Mouse (Mus musculus): ENCODE results near the gene Gm49486.

The Gm49486 gene

DNA sequence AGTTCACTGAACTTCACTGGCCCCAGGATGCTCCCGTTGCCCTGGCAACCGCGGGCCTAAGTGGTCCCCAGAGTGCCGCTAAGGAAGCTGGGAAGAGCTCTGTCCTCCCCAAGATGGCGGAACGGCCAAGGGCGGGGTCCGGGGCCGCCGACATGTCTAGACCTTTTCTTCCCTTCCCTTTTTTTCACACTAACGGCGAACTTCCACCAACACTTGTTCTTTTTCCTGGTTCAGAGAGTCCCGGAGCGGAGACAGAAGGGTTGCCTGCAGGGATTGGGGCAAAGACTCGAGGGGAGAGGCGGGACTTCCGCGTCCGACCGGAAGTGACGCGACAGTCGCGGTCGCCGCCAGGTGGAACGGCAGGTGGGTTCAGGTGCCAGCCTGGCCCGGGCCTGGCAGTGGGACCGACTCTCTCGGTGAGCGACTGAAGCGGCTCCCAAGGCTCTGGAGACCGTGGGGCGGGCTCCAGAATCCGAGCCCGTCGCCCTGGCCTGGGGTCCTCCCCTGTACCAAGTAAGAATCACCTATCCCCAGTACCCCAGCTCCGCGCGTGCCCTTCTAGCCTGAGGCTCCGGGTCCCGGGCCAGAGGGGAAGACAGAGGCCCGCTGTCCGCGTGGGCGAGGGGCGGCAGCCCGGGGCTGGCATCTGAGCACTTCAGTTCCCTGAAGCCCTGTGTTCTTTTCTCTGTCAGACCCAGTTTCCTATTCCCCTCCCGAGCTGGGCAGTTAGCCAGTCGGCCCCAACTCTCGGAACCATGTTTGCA is at the start of gene Gm49486, which contains the start of gene Pick1:
Gene Gm49486 (plus strand): TSS at position 334 of the 764 bp plus-strand sequence.
Gene Pick1 (plus strand): TSS at position 116 of the 764 bp plus-strand sequence.
- peak; percentile 89 for DNase-seq (ENCODE audit: low read depth, low spot score)

DNA sequence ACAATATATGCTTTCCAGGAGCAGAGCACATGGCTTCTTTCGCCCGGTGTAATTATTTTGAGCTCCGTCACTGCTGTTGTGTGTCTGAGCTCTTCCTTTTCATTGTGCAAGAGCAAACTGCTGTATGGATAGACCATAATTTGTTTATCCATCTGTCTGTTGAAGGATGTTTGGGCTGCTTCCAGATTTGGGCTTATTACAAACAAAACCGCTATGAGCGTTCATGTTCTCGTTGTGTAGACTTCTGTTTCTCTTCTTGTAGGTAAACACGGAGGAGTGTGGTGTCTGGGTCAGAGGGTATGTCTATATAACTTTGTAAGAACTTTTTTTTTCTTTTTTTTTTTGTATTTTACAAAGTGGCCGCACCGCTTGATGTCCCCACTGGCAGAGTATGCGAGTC is 44.0 kb upstream of the Gm49486 start:
- no peak for DNase-seq (ENCODE audit: low read depth, low spot score)

DNA sequence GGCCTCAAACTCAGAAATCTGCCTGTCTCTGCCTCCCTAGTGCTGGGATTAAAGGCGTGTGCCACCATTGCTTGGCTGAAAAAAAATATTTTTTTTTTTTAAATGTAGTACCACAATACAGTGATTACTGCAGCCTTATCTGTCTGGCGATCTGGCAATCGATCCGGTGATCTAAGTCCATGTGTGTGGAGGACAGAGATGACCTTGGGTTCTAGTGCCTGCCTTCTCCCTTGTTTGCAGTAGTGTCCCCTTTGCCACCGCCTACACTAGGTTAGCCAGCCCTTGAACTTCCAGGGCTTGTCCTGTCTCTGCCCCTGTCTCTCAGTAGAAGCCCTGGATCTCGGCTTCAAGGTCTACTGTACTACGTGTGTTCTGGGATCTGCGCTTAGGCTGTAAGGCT is 41.4 kb upstream of the Gm49486 start:
- no peak for DNase-seq (ENCODE audit: low read depth, low spot score)

DNA sequence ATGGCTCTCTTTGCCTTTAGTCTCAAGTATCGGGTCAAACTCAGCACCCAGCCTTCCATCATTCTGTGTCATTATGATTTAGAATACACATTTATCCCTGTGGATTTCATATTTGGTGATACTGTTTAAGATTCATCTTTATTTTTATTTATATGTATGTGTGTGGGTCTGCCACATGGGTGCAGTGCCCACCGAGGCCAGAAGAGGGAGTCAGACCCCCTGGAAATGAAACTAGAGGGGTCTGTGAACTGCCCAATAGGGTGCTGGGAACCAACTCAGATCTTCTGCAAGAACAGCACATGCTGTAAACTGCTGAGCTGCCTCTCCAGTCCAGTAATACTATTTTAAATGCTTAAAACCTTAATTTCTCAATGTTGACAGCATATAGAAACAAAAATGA is 37.8 kb upstream of the Gm49486 start:
- DNase-seq (ENCODE audit: low read depth, low spot score): no peak

DNA sequence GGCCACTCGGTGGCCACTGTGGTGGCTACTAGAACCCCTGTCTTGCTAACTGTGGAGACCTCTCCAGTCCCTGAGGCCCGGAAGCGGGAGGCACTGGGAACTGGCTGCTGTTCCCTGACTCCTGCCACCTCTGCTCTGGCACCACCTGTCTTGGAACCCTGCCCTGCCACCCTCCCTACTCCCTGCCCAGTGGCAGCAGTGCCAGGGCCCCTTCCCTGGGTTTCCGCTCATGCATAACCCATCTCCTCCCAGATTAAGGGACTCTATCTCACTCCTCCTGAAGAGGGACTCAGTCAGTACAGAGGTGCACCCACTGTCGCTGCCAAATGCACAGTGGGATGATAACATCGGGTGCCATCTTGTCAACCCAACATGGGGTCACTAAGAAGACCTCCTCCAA is 36.7 kb upstream of the Gm49486 start:
- no peak for DNase-seq (ENCODE audit: low read depth, low spot score)

DNA sequence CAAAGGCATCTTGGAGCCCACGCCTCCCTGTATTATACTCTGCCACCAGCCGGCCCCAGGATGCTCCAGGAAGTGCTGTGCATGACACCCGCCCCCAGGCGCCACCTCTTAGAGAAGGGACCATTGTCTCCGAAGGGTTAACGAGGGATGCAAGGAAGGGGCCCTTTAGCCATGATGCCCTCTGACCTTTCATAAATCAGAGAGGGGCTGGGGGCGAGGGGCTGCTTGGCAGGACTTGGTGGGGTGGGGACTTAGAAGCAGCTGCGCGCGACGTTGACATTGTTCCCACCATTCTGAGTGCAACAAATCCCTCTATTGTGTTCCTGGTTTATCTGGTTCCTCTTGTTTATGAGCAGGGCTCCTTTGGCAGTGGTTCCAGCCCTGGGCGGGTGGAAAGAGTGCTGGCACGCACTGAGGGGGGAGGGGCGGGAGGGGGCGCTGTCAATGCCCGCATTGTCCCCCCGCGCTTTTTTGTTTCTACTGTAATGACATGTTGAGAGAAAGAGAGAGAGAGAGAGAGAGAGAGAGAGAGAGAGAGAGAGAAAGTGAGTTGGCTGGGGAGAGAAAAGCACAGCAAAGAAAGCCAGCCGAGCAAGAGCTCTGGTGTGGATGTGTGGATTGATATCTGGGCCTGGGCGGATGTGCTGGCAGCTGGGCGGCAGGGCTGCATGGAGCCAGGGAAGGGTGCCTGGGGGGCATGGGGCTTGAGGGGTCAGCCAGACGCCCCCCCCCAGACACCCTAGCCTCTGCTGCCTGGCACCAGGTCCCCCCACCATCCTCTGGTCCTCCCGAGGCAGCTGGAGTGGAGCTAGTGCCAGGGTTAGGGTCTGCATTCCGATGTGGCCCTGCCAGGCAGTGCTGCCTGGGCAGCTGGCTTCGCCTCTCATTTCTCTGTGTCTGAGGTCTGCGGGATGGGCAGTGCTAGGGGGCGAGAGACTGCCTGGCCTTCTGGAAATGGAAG is 36.0 kb upstream of the Gm49486 start:
- no peak for DNase-seq (ENCODE audit: low read depth, low spot score)

DNA sequence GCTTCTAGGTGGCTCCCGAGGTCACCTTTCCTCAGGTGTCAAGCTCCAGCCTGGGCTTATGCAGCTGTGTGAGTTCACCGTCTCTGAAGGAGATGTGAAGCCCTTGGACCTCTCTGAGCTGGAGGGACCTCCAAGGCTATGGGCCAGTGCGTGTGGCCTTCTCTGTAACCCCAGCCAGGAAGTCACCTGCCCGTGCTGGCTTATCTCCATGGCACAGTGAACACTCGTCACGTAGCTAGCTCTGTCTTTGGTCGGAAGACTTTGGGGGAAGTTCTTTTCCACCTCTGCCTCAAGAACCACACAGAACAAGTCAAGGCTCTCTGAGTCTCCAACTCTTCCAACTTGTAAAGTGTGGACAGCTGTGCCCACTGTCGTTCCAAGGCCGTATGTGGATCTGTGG is 35.1 kb upstream of the Gm49486 start:
- no peak for DNase-seq (ENCODE audit: low read depth, low spot score)

DNA sequence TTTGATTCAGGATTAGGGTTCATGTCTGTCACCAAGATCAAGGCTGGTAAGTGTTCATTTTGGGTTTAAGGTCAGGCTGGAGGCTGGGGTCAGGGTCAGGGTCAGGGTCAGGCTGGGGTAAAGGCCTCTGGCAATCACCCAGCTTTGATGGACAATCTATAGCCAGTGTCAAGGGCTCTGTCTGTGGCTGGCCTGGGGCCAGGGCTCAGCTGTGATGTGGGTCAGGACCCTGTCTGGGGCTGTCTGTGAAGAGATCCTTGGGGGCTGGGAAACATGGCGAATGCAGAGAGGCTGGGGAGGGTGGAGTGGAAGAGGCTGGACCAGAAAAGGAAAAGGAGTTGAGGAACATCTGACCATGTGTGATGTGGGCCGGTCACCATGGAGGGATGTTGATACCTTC is 34.2 kb upstream of the Gm49486 start:
- no peak for DNase-seq (ENCODE audit: low read depth, low spot score)

DNA sequence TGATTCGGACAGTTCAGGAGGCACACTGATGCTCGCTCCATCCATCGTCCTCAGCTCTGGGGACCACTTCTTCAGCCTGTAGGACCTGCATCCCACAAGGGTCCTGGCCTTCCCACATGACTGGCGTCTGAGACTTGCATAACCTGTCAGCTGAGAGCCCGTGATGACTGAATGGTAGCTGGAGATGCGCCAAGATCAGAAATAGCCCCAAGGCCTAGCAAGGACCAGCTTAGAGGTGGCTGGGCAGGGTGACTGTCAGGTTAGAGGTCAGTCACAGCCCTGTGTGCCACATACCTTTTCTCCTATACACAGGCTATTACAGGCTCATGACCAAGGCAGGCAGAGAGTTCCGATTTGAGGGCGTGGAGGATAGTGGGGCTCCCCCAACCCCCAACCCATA is 33.7 kb upstream of the Gm49486 start:
- DNase-seq (ENCODE audit: low read depth, low spot score): no peak

DNA sequence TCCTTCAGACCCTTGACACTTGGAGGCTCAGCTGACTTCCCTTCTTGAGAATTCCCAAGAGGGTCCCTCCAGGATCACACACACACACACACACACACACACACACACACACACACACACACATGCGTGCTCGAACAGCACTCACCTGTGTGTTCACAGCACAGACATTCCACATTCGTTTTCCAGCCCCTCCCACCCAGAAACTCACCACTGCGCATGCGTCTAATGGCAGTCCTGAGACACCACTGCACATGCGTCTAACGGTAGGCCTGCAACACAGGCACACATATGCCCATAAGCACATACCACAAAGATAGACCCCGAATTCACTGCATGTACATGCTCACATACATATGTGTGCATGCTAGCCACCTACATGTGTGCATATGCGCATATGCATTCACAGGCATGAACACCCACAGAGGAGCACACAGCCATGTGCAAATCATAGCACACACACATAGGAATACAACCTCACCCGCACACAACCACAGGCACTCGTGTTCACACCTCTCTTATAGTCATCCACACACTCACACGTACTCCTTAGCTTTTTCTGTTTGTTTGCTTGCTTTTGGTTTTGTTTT is 29.7 kb upstream of the Gm49486 start:
- no peak for DNase-seq (ENCODE audit: low read depth, low spot score)

DNA sequence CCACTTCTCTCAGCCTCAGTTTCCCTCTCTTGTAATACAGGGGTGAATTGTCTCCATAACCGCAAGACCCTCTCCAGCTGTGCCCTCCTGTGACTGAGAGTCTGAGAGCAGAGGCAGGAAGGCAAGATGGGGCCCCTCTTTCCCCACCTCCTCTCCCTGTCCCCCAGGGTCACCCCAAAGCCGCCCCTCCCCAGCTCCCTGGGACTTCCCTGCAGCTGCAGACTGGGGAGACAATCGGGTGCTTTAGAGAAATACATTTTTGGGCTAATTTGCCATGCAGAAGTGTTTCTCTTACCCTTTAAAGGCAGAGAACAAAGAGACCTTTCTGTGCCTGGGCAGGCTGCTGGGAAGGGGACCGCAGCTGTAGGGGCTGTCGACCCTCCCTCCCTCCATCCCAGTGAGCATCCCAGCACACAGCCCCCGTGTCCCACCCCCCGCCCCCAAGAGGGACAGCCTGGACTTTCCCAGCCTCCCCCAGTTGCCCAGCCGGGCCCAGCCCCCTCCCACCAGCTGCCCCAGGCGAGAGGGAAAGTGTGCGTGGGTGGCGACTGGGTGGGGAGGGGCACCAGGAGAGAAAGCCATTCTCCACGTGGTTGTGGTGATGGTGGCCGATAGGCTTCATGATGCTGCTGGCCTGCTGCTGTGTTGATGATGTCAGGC is 27.6 kb upstream of the Gm49486 start:
- peak; percentile 25 for DNase-seq (ENCODE audit: low read depth, low spot score)

DNA sequence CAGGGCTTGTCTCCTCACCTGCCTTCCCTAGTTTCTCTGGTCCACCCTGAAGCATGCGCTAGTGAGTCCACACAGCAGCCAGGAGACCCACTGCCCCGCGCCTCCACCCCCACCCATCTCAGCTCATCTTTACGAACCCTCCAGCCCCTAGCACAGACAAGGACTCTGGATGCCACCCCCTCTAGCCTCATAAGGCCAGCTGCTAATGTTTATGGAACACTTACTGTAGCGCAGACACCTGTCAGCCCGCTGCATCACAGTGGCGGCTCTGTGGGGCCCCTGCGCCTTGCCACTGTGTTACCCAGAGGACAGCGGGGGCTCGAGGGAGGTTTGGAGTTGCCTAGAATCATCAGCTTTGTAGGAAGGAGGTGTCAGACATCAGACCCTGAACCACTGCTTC is 26.6 kb upstream of the Gm49486 start:
- DNase-seq (ENCODE audit: low read depth, low spot score): no peak

DNA sequence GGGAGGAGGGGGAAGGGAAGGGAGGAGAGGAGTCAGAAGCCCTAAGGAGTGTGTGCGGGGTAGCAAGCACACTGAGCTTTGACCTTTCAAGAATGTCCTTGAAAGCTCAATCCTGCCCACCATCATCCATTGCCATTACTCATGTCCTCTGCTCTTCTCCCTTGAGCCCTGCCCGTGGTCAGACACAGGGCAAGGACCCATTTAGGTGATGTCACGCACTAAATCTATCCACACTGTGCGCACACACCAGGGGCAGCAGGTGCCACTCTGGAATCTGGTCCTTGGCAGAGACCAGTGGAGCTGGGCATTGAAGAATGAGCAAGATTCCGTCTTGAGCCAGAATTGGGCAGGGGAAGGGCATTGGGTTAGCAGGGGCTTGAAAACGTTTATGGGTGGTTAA is 21.0 kb upstream of the Gm49486 start:
- DNase-seq (ENCODE audit: low read depth, low spot score): no peak

DNA sequence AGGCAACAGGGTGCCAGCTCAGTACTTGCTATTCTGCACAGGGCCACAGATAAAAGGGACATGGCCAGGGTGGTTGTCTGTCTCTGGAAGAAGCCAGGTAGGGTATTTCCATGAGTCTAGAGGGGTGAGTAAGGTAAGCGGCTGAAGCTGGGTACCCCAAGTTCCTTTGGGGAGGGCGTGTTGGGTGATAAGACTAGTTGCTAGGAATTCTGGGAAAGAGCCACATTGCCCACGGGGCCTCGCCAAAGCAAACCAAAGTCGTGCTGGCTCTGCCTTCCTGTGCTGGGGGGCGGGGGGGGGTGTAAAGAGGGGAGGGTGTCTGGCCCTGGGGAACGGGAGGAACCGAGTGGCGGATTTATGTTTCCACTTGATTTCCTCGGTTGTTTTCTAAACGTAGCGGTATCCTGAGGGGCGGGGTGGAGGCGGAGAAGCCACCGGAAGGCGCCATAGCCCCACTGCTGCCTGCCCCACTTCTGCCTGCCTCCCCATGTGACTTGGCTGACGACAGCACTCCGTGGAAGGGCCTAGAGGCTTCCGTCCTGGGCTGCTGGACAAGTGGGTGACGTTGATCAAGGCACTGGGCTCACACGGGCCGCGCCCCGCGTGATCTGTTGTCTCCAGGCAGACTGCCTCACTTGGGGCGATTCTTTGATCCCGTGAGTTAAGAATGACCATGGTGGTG is 20.3 kb upstream of the Gm49486 start:
- DNase-seq (ENCODE audit: low read depth, low spot score): peak; percentile 89

DNA sequence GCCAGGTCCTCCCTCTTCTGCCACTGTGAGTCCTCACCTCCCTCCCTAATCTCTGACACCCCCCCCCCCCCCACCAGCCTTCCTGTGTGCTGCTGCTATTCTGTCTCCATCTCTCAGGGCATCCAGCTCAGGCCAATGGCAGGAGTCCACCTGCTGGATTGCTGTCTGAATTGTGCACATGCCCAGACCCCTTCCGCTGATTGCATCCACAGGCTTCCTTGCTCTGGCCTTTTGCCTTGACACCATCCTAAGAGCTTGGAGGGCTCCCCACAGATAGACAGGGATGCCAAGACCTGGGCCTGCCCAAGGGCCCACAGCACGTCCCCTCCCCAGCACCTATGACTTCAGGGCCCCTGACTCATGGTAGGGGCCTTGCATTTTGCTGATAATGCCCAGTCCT is 18.8 kb upstream of the Gm49486 start:
- no peak for DNase-seq (ENCODE audit: low read depth, low spot score)

DNA sequence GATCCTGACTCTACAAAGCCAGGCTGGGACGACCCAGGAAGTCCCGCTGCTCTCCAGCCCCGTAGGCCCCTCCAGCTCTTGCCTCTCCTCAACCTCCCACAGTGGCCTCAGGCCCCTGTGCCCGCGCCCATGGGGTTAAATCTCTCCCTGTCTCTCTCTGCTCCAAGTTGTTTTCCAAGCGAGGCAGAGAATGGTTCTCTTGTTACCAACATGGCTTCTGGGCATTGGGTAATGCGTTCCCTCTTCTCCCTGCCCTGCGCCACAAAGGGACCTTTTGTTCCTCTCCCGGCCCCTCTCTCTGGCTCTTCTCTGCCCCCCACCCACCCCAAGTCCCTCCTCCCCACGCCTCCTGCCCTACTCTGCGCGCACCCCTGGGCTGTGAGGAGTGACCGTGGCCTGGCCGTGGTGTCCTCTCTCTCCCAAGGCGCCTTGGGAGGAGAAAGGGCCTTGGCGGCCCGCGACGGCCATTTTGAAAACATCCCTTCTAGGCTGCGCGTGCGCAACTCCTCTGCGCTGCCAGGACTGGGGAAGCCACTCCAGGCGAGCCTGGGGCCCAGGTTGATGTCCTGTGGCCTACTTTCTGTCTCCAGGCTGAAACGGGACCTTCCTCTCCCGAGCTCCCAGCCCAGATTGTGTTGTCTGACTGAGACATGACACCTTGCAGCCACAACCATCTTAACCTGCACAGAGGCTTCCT is 16.3 kb upstream of the Gm49486 start:
- DNase-seq (ENCODE audit: low read depth, low spot score): no peak

DNA sequence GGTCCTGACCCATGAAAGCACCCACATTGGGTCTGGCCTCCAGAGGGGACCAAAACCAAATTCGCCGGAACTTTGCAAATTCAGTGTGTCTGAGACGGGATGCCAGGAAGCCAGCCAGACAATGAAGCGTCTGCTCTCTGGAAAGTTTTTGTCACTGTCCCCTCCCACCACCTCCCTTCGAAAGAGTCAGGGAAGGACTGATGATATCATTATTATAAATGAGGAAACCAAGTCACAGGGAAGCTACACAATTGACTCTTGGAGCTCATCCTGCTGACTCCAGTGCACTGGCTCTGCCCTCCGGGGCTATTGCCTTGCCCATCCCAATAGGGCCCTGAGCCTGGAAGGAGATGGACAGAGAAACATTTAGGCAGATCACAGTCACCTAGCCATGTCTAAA is 15.6 kb upstream of the Gm49486 start:
- no peak for DNase-seq (ENCODE audit: low read depth, low spot score)

DNA sequence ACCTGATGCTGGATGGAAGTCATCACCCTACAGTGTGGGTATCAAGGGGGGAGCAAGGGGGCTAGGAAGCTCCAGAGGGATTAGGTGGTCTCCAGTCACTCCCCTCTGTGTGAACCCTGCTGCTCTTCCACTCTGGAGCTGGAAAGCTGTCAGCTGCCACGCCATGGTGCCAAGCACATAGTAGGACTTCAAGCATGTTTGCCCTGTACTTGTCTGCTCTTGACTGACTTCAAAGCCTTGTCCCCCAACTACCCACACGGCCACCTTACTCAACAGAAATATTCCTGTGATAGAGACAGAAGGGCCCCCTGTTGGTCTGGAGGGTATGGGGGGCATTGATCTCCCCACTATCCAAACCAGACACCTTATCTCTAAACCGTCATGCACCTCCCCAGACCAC is 13.0 kb upstream of the Gm49486 start:
- no peak for DNase-seq (ENCODE audit: low read depth, low spot score)

DNA sequence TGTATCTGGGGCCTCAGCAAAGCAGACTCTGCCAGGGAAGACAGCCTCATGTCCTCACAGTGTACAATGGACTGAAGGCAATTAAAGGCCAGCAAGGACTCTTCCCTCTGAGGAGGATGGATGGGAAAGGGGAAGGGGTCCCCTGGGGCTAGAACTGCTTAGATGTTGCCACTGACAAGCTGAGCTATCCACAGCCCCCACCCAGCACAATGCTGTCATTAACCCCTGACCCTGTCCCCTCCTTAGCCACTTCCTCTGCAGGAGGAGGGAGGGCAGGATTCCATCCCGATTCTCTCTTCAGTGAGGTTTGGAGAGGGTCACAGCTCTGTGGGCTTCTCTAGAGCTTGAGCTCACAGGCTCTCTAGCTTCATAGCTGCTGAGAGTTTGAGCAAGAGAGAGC is 9.6 kb upstream of the Gm49486 start:
- no peak for DNase-seq (ENCODE audit: low read depth, low spot score)

DNA sequence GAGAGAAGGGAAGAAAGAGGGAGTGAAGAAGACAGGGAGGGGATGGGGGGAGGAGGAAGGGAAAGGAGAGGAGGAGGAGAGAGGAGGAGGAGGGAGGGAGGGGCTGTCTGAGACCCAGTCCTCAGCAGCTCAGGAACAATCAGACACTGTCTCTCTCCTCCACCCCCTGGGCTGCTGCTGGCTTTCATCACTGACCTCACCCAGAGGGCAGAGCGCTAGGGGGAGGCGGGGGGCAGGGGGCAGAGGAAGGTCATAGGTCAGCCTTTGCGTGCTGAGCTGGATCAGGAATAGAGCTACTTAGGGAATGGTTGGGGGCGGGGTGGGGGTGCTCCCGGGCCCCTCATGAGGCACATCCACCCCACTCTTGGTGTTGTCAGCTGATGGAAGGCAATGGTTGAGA is 5.5 kb upstream of the Gm49486 start:
- DNase-seq (ENCODE audit: low read depth, low spot score): no peak

DNA sequence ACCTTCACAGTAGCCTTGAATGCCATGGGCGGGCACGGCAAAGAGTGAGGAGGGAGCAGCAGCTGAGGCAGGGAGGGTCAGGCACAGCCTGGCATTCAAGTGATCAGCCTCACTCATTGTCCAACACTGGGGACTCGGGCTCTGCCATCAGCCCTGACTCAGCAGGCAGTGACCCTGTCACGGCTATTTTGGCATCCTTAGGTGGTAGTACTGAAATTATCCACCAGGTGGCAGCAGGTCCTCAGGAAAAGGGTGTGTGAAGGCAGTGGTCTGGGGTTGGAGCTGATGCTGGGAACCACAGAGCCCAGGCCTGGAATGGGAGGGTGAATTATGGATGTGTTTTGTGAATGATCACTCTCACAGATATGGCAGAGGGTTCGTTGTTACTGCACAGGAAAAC is 4.5 kb upstream of the Gm49486 start:
- peak; percentile 75 for DNase-seq (ENCODE audit: low read depth, low spot score)

Data from CD4-positive helper T cell, adult 2 months (primary cell).